Mouse (Mus musculus): ENCODE measurements around the gene Stk32b. TPM values are rescaled to one million over a fixed set of nuclear protein-coding genes. Genes with fewer than 3 reads are reported as not detected.

Gene Stk32b
- polyA plus RNA-seq (2014; fragmentation: Nextera tagmentation; extraction: Ambion mirVana) = 0.93 and 1.3 TPM in 2 replicates

- Histone ChIP-seq H3K9ac (ENCODE audit: low read length) (peak within 1 kb of the TSS; percentile 61), H3K27ac (replicated peaks in 1 of 2; ENCODE audit: control insufficient read depth in 1 of 2, insufficient read depth in 1 of 2, low read depth in 2 of 2, low read length in 2 of 2) (no peak within 1 kb of the TSS), H3K36me3 (ENCODE audit: control insufficient read depth, insufficient read depth, low read length) (no peaks in the 10 kb centered on the region), H3K27me3 (ENCODE audit: control insufficient read depth, insufficient read depth, low read length) (peaks cover 40% of the 10 kb centered on the region), H3K4me3 (ENCODE audit: control insufficient read depth in 1 of 2, insufficient read depth in 1 of 2, low read depth in 1 of 2, low read length in 2 of 2) (peak within 1 kb of the TSS; percentile 43 to 44), H3K9me3 (ENCODE audit: control insufficient read depth, low read length) (peaks cover 7% of the 10 kb centered on the region; the same call in 1 of the 2 replicates), H3K4me1 (ENCODE audit: control insufficient read depth in 2 of 2, insufficient read depth in 2 of 2, low read length in 2 of 2) (peaks cover 2 to 11% of the 10 kb centered on the region in 2 experiments; a peak in 2 of 4 replicates), H3K4me2 (ENCODE audit: low read length) (peak within 1 kb of the TSS; percentile 82)
- WGBS = 2% methylated on average over 40 of the region's 40 CpGs
- 0 out of 2 replicates have a peak, but pooled peaks have one; percentile 33 for ATAC-seq (ENCODE audit: insufficient number of reproducible peaks, insufficient read depth, low FRiP score, low read depth)
These were observed at the start of gene Stk32b for GRCm38 (mm10) chr5:37716505-37717372. TSS of gene Stk32b (minus strand) at chr5:37717171.

DNA sequence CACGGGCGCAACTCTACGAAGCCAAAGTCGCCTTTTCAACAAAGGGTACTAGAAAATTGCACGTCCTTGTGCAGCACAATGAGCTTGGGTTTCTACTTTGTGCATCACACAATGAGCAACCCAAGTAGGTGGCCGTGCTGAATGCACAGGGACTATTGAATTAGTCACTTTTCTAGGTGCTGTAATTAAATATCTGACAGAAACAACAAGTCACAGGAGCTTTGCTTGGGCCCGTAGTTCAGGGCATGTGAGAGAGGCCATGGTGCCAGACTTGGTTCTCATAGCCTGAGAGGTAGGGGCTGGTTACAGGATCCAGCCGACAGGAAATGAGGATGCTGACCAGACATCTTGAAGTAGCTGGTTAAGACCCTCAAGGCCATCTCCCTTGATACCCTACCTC is 48.9 kb upstream of the Stk32b start:
- Histone ChIP-seq H3K27me3 (ENCODE audit: control insufficient read depth, insufficient read depth, low read length) (no peaks in the 10 kb centered on the region), H3K4me3 (ENCODE audit: control insufficient read depth in 1 of 2, insufficient read depth in 1 of 2, low read depth in 1 of 2, low read length in 2 of 2) (no peak overlapping the region), H3K4me2 (ENCODE audit: low read length) (no peak overlapping the region), H3K9ac (ENCODE audit: low read length) (no peak overlapping the region), H3K4me1 (ENCODE audit: control insufficient read depth in 2 of 2, insufficient read depth in 2 of 2, low read length in 2 of 2) (no peaks in the 10 kb centered on the region), H3K27ac (replicated peaks in 1 of 2; ENCODE audit: control insufficient read depth in 1 of 2, insufficient read depth in 1 of 2, low read depth in 2 of 2, low read length in 2 of 2) (no peak overlapping the region), H3K9me3 (ENCODE audit: control insufficient read depth, low read length) (peaks cover 3% of the 10 kb centered on the region; the same call in 1 of the 2 replicates), H3K36me3 (ENCODE audit: control insufficient read depth, insufficient read depth, low read length) (no peaks in the 10 kb centered on the region)
- 85% methylated on average over 8 of the region's 8 CpGs for WGBS
- ATAC-seq (ENCODE audit: insufficient number of reproducible peaks, insufficient read depth, low FRiP score, low read depth) = no peak

DNA sequence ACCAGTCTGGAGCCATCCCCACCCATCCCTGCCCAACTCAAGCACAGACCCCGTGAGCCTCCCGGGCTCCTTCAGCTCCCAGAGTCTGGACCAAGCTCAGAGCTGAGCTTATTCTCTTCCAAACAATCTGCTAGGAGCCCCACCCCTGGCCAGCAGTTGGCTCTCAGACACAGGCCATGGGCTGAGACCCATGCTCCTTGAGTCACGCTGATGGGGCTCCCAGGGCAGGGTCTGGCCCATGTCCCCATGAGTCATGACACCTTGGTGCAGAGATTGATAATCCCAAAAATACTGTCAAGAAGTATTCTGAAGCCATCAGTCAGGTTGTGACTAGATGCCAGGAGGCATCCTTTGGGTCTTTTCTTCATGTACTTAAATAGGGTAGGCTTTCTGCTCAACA is 45.1 kb upstream of the Stk32b start:
- no peaks in the 10 kb centered on the region for H3K4me1 ChIP-seq (ENCODE audit: control insufficient read depth in 2 of 2, insufficient read depth in 2 of 2, low read length in 2 of 2)
- H3K9ac ChIP-seq (ENCODE audit: low read length) = no peak overlapping the region
- no peak; the same call in 1 of the 2 replicates for ATAC-seq (ENCODE audit: insufficient number of reproducible peaks, insufficient read depth, low FRiP score, low read depth)
- H3K27me3 ChIP-seq (ENCODE audit: control insufficient read depth, insufficient read depth, low read length) = no peaks in the 10 kb centered on the region
- H3K4me2 ChIP-seq (ENCODE audit: low read length) = no peak overlapping the region
- no peak overlapping the region for H3K27ac ChIP-seq (replicated peaks in 1 of 2; ENCODE audit: control insufficient read depth in 1 of 2, insufficient read depth in 1 of 2, low read depth in 2 of 2, low read length in 2 of 2)
- H3K9me3 ChIP-seq (ENCODE audit: control insufficient read depth, low read length) = peaks cover 3% of the 10 kb centered on the region; the same call in 1 of the 2 replicates
- no peaks in the 10 kb centered on the region for H3K36me3 ChIP-seq (ENCODE audit: control insufficient read depth, insufficient read depth, low read length)
- 77% methylated on average over 3 of the region's 3 CpGs for WGBS
- H3K4me3 ChIP-seq (ENCODE audit: control insufficient read depth in 1 of 2, insufficient read depth in 1 of 2, low read depth in 1 of 2, low read length in 2 of 2) = no peak overlapping the region

DNA sequence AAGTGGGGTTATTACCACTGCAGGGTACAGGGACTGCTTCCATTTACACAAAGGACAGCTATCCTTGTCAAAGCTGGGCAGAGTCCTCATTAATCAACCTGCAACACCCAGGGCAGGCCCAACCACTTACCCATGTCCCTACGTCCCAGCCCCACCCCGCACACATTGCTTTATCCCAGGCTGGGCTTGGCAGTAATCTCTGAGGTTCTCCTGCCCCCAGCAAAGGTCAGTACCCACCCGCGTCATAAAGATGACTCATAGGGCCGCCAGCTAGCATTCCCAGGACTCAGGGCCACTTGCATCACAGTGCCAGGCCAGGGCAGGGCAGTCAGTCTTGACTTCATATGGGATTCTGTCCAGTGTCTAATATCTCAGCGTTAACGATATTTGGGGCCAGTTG is 36.4 kb upstream of the Stk32b start:
- H3K27ac ChIP-seq (replicated peaks in 1 of 2; ENCODE audit: control insufficient read depth in 1 of 2, insufficient read depth in 1 of 2, low read depth in 2 of 2, low read length in 2 of 2) = no peak overlapping the region
- no peaks in the 10 kb centered on the region for H3K9me3 ChIP-seq (ENCODE audit: control insufficient read depth, low read length)
- H3K4me2 ChIP-seq (ENCODE audit: low read length) = no peak overlapping the region
- no peaks in the 10 kb centered on the region for H3K27me3 ChIP-seq (ENCODE audit: control insufficient read depth, insufficient read depth, low read length)
- H3K4me3 ChIP-seq (ENCODE audit: control insufficient read depth in 1 of 2, insufficient read depth in 1 of 2, low read depth in 1 of 2, low read length in 2 of 2) = no peak overlapping the region
- no peaks in the 10 kb centered on the region; a peak in 1 of 4 replicates for H3K4me1 ChIP-seq (ENCODE audit: control insufficient read depth in 2 of 2, insufficient read depth in 2 of 2, low read length in 2 of 2)
- no peak; the same call in 1 of the 2 replicates for ATAC-seq (ENCODE audit: insufficient number of reproducible peaks, insufficient read depth, low FRiP score, low read depth)
- H3K9ac ChIP-seq (ENCODE audit: low read length) = no peak overlapping the region
- no peaks in the 10 kb centered on the region for H3K36me3 ChIP-seq (ENCODE audit: control insufficient read depth, insufficient read depth, low read length)
- WGBS = 57% methylated on average over 7 of the region's 7 CpGs

- 61% methylated on average over 8 of the region's 8 CpGs for WGBS
- no peaks in the 10 kb centered on the region; a peak in 1 of 4 replicates for H3K4me1 ChIP-seq (ENCODE audit: control insufficient read depth in 2 of 2, insufficient read depth in 2 of 2, low read length in 2 of 2)
- 0 out of 2 replicates have a peak, but pooled peaks have one; percentile 30 for ATAC-seq (ENCODE audit: insufficient number of reproducible peaks, insufficient read depth, low FRiP score, low read depth)
- no peak overlapping the region for H3K4me3 ChIP-seq (ENCODE audit: control insufficient read depth in 1 of 2, insufficient read depth in 1 of 2, low read depth in 1 of 2, low read length in 2 of 2)
- no peak overlapping the region for H3K9ac ChIP-seq (ENCODE audit: low read length)
- H3K27me3 ChIP-seq (ENCODE audit: control insufficient read depth, insufficient read depth, low read length) = no peaks in the 10 kb centered on the region
- H3K4me2 ChIP-seq (ENCODE audit: low read length) = no peak overlapping the region
- H3K36me3 ChIP-seq (ENCODE audit: control insufficient read depth, insufficient read depth, low read length) = no peaks in the 10 kb centered on the region
- H3K27ac ChIP-seq (replicated peaks in 1 of 2; ENCODE audit: control insufficient read depth in 1 of 2, insufficient read depth in 1 of 2, low read depth in 2 of 2, low read length in 2 of 2) = no peak overlapping the region
- H3K9me3 ChIP-seq (ENCODE audit: control insufficient read depth, low read length) = no peaks in the 10 kb centered on the region
These were observed 35.3 kb upstream of the Stk32b start for GRCm38 (mm10) chr5:37752027-37752967.

- H3K9ac ChIP-seq (ENCODE audit: low read length) = no peak overlapping the region
- H3K36me3 ChIP-seq (ENCODE audit: control insufficient read depth, insufficient read depth, low read length) = no peaks in the 10 kb centered on the region
- WGBS = 57% methylated on average over 13 of the region's 13 CpGs
- ATAC-seq (ENCODE audit: insufficient number of reproducible peaks, insufficient read depth, low FRiP score, low read depth) = no peak
- no peaks in the 10 kb centered on the region; a peak in 1 of 4 replicates for H3K4me1 ChIP-seq (ENCODE audit: control insufficient read depth in 2 of 2, insufficient read depth in 2 of 2, low read length in 2 of 2)
- no peak overlapping the region for H3K27ac ChIP-seq (replicated peaks in 1 of 2; ENCODE audit: control insufficient read depth in 1 of 2, insufficient read depth in 1 of 2, low read depth in 2 of 2, low read length in 2 of 2)
- peaks cover 6% of the 10 kb centered on the region; the same call in 1 of the 2 replicates for H3K9me3 ChIP-seq (ENCODE audit: control insufficient read depth, low read length)
- no peaks in the 10 kb centered on the region for H3K27me3 ChIP-seq (ENCODE audit: control insufficient read depth, insufficient read depth, low read length)
- H3K4me2 ChIP-seq (ENCODE audit: low read length) = no peak overlapping the region
- no peak overlapping the region for H3K4me3 ChIP-seq (ENCODE audit: control insufficient read depth in 1 of 2, insufficient read depth in 1 of 2, low read depth in 1 of 2, low read length in 2 of 2)
These were observed 27.1 kb upstream of the Stk32b start for GRCm38 (mm10) chr5:37743889-37744707.

Data from heart, embryonic 14.5 days (tissue).